Mouse (Mus musculus) heart, embryonic 10.5 days (tissue): ENCODE results near the gene Slfn14. TPM values are rescaled to one million over a fixed set of nuclear protein-coding genes. Genes with fewer than 3 reads are reported as not detected.
"Not testable (repeated sequence)": the region's sequence is repeated elsewhere in the genome, so short reads cannot be mapped to it uniquely, and the experiment has no call there.

Source experiments
- DNase-seq: peaks from one replicate; pipeline ENCODE4 v3.0.0-alpha.2; 2017; ENCODE audit warnings: low spot score
- H3K27ac ChIP-seq: fragments of 300-500 bp; sonication (generic); 2 replicates; pipeline ENCODE4 v1.5.1; 2016; ENCODE audit warnings: mild to moderate bottlenecking
- H3K27me3 ChIP-seq: fragments of 300-500 bp; sonication (generic); 2 replicates; pipeline ENCODE4 v1.6.1; 2016; ENCODE audit warnings: mild to moderate bottlenecking; ENCODE audit not compliant: poor library complexity, insufficient read depth, severe bottlenecking
- H3K36me3 ChIP-seq: fragments of 300-500 bp; sonication (generic); 2 replicates; pipeline ENCODE4 v1.6.1; 2016; ENCODE audit warnings: mild to moderate bottlenecking, moderate library complexity
- H3K4me1 ChIP-seq: fragments of 300-500 bp; sonication (generic); 2 replicates; pipeline ENCODE4 v1.6.1; 2016; ENCODE audit warnings: mild to moderate bottlenecking
- H3K4me3 ChIP-seq: fragments of 300-500 bp; sonication (generic); 2 replicates; pipeline ENCODE4 v1.5.1; 2016; ENCODE audit warnings: mild to moderate bottlenecking, moderate library complexity
- H3K9me3 ChIP-seq: fragments of 300-500 bp; sonication (generic); 2 replicates; pipeline ENCODE4 v1.6.1; 2016; ENCODE audit warnings: mild to moderate bottlenecking, moderate library complexity
- WGBS: fragments of 180-500 bp; shearing (Covaris S2); methylation state at CpG from one replicate; pipeline ENCODE4 v1.1.7; 2016; 5-methylcytosine and 5-hydroxymethylcytosine counted together
- polyA plus RNA-seq: library from polyadenylated mRNA; unstranded; fragments of >200 nt; fragmentation: Nextera tagmentation; extraction: Ambion mirVana; gene quantifications from 2 replicates; pipeline ENCODE4 v1.2.1, GENCODE M21; 2016

Gene Slfn14
- polyA plus RNA-seq = 0.58 and 0.79 TPM in 2 replicates

- H3K27ac ChIP-seq = no peak within 1 kb of the TSS
- H3K4me1 ChIP-seq = peaks cover 3% of the 10 kb centered on the region; the same call in 1 of the 2 replicates
- H3K4me3 ChIP-seq = no peak within 1 kb of the TSS; the same call in 1 of the 2 replicates
- no peaks in the 10 kb centered on the region for H3K9me3 ChIP-seq
- DNase-seq = peak; percentile 83
- no peaks in the 10 kb centered on the region for H3K36me3 ChIP-seq
- 0 out of 2 replicates have a peak, but pooled peaks cover 6% of the 10 kb centered on the region for H3K27me3 ChIP-seq
- WGBS = 56% methylated on average over 1 of the region's 1 CpGs
Measured at GRCm38 (mm10) chr11:83286566-83286965, at the start of gene Slfn14. Gene Slfn14 (minus strand): TSS chr11:83286726.

GRCm38 (mm10) chr11:83335826-83336225 lies 49.3 kb upstream of the Slfn14 start:
- DNase-seq = no peak
- Histone ChIP-seq H3K4me3 (no peak overlapping the region), H3K36me3 (peaks cover 74% of the 10 kb centered on the region), H3K9me3 (no peaks in the 10 kb centered on the region), H3K27ac (no peak overlapping the region), H3K4me1 (no peaks in the 10 kb centered on the region), H3K27me3 (no peaks in the 10 kb centered on the region)
- 90% methylated on average over 7 of the region's 7 CpGs for WGBS

- Histone ChIP-seq H3K27me3 (no peaks in the 10 kb centered on the region), H3K4me3 (no peak overlapping the region), H3K36me3 (peaks cover 70% of the 10 kb centered on the region), H3K9me3 (no peaks in the 10 kb centered on the region), H3K27ac (no peak overlapping the region), H3K4me1 (no peaks in the 10 kb centered on the region)
- 68% methylated on average over 3 of the region's 3 CpGs for WGBS
- no peak for DNase-seq
Measured at GRCm38 (mm10) chr11:83327427-83327826, 40.9 kb upstream of the Slfn14 start.

- not testable (repeated sequence) for H3K27me3 ChIP-seq, H3K4me1 ChIP-seq, DNase-seq, H3K27ac ChIP-seq, H3K4me3 ChIP-seq, H3K9me3 ChIP-seq
- peaks cover 76% of the 10 kb centered on the region for H3K36me3 ChIP-seq
- 78% methylated on average over 3 of the region's 3 CpGs for WGBS
Measured at GRCm38 (mm10) chr11:83326692-83327091, 40.2 kb upstream of the Slfn14 start.

- Histone ChIP-seq H3K27ac (no peak overlapping the region), H3K9me3 (no peaks in the 10 kb centered on the region), H3K27me3 (no peaks in the 10 kb centered on the region), H3K4me3 (no peak overlapping the region), H3K4me1 (no peaks in the 10 kb centered on the region), H3K36me3 (peaks cover 76% of the 10 kb centered on the region)
- no peak for DNase-seq
- 82% methylated on average over 4 of the region's 4 CpGs for WGBS
Measured at GRCm38 (mm10) chr11:83319048-83319447, 32.5 kb upstream of the Slfn14 start.

DNA sequence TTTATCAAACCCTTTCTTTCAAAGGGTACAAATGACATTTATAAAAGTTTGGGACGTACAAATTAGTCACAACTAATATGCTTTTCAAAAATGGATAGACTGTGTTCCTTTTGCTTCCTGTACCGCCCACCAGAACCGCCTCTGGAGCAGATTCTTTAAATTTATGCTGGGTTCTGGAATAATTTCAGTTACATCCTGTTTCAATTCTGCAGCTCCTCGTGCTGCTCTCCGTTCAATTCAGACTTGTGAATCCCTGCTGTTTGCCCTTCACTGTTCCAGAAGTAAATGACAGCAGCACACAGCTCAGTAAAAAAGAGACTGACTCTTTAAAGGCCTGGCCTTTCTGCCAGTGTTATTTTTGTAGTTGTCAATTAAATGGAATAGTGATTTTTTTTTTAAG lies 25.9 kb upstream of the Slfn14 start:
- Histone ChIP-seq H3K27me3 (no peaks in the 10 kb centered on the region), H3K27ac (no peak overlapping the region), H3K36me3 (peaks cover 52% of the 10 kb centered on the region), H3K4me3 (no peak overlapping the region), H3K4me1 (no peaks in the 10 kb centered on the region), H3K9me3 (no peaks in the 10 kb centered on the region)
- 92% methylated on average over 5 of the region's 5 CpGs for WGBS
- no peak for DNase-seq

DNA sequence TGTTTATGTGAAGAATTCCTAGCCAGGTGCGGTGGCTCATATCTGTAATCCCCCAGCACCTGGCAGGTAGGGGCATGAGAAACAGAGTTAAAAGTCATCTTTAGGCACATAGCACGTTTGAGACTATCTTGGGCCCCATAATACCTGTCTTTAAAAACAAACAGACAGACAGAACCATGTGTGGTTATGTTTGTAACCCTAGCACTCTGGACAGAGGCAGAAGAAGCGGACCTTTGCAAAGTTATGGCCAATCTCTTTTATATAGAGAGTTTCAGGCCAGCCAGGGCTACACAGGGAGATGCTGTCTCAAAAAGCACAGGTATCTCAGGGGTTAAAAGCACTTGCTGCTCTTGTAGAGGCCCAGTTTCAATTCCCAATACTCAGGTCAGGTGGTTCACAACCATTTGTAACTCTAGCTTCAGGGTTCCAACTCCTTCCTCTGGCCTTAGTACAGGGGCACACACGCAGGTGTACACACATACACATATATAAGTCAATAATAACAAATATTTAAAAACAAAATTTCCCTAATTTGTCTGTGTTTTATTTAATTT lies 20.3 kb upstream of the Slfn14 start:
- no peaks in the 10 kb centered on the region for H3K27me3 ChIP-seq
- H3K4me1 ChIP-seq = peaks cover 19% of the 10 kb centered on the region
- no peaks in the 10 kb centered on the region for H3K9me3 ChIP-seq
- DNase-seq = no peak
- no peak overlapping the region for H3K4me3 ChIP-seq
- no peak overlapping the region for H3K27ac ChIP-seq
- WGBS = 79% methylated on average over 4 of the region's 4 CpGs
- peaks cover 19% of the 10 kb centered on the region for H3K36me3 ChIP-seq

DNA sequence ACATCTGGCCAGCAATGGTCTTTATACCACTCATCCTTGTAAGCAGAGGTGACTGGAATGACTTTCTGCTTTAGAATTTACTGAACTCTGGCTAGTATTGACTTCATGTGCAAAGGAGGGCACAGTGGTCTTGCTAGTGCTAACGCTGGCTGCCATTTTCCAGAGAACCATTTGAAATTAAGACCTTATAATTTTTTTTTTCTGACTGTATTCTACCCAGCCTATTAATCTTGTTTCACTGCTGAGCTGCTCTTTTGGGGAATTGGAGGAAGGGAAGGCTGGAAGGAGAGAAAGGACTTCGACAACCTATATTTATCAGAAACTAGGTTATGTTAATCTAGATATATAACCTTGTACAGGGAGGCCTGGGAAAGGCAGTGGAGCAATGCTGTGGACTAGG lies 18.0 kb upstream of the Slfn14 start:
- Histone ChIP-seq H3K27me3 (no peaks in the 10 kb centered on the region), H3K9me3 (no peaks in the 10 kb centered on the region), H3K36me3 (peaks cover 18% of the 10 kb centered on the region), H3K4me3 (no peak overlapping the region), H3K4me1 (peaks cover 19% of the 10 kb centered on the region), H3K27ac (no peak overlapping the region)
- DNase-seq = no peak
- 93% methylated on average over 2 of the region's 2 CpGs for WGBS

GRCm38 (mm10) chr11:83303751-83304150 lies 17.2 kb upstream of the Slfn14 start:
- H3K27ac ChIP-seq = no peak overlapping the region
- no peaks in the 10 kb centered on the region for H3K9me3 ChIP-seq
- peaks cover 13% of the 10 kb centered on the region for H3K36me3 ChIP-seq
- H3K4me3 ChIP-seq = peak overlapping the region; percentile 98
- no peak for DNase-seq
- H3K27me3 ChIP-seq = no peaks in the 10 kb centered on the region
- peaks cover 19% of the 10 kb centered on the region for H3K4me1 ChIP-seq
- WGBS = 50% methylated on average over 5 of the region's 5 CpGs

DNA sequence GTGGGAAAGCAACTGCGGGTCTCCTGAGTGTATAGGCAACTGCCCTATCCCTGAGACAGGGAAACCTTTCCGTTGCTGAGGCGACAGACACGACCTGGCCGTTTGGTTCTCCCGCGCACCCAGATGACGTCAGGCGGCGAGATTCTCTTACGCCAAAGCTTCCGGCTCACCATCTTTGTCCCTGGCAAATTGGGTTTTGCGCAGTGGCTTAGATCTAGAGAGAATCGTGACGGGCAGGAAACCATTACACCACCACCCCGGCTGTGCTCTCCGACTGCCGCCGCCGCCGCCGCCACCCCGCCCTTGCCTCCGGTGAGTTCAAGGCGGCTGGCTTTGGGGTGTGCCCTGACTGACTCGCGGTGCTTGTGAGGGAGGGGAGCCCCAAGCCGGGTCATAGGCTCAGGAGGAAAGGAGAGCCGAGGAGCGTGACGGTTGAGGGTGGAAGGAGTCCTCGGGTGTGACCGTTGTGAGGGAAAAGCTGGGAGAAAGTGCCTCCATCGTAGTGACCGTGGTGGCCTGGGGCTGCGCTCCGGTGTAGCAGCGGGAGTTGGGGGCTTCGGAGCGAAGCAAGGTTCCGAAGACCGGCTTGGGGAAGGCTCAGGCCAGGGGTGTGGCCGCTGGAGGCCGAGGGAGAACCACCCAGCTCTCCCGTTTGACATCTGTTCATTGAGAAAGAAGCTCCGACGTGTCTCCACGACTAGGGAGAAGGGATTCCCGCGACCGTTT lies 16.2 kb upstream of the Slfn14 start, which contains the start of gene Pex12:
TSS of gene Pex12 (minus strand) at position 61 of the 726 bp plus-strand sequence.
- peak; percentile 98 for DNase-seq
- H3K36me3 ChIP-seq = 0 out of 2 replicates have a peak, but pooled peaks cover 5% of the 10 kb centered on the region
- peaks cover 23% of the 10 kb centered on the region for H3K4me1 ChIP-seq
- peak within 1 kb of the TSS; percentile 98 for H3K27ac ChIP-seq
- H3K9me3 ChIP-seq = no peaks in the 10 kb centered on the region
- WGBS = under 1% methylated on average over 51 of the region's 51 CpGs
- no peaks in the 10 kb centered on the region for H3K27me3 ChIP-seq
- H3K4me3 ChIP-seq = peak within 1 kb of the TSS; percentile 98

- WGBS = 5% methylated on average over 10 of the region's 10 CpGs
- no peak for DNase-seq
Measured at GRCm38 (mm10) chr11:83302124-83302523, 15.6 kb upstream of the Slfn14 start.

GRCm38 (mm10) chr11:83301431-83301831 lies 14.9 kb upstream of the Slfn14 start:
- no peak for DNase-seq
- H3K27me3 ChIP-seq = no peaks in the 10 kb centered on the region
- peaks cover 29% of the 10 kb centered on the region for H3K4me1 ChIP-seq
- no peaks in the 10 kb centered on the region for H3K9me3 ChIP-seq
- WGBS = 62% methylated on average over 2 of the region's 2 CpGs
- peaks cover 15% of the 10 kb centered on the region for H3K36me3 ChIP-seq
- no peak overlapping the region for H3K27ac ChIP-seq
- H3K4me3 ChIP-seq = 0 out of 2 replicates have a peak overlapping the region, but pooled peaks have one; percentile 98

More at GRCm38 (mm10) chr11:83302124-83302523, 15.6 kb upstream of the Slfn14 start:
- H3K27ac ChIP-seq = peak overlapping the region; percentile 98
- H3K9me3 ChIP-seq = no peaks in the 10 kb centered on the region
- H3K36me3 ChIP-seq = peaks cover 9% of the 10 kb centered on the region
- peaks cover 29% of the 10 kb centered on the region for H3K4me1 ChIP-seq
- peak overlapping the region; percentile 98 for H3K4me3 ChIP-seq
- H3K27me3 ChIP-seq = no peaks in the 10 kb centered on the region

- 93% methylated on average over 9 of the region's 9 CpGs for WGBS
- Histone ChIP-seq H3K27ac (no peak overlapping the region), H3K4me1 (peaks cover 27% of the 10 kb centered on the region), H3K4me3 (no peak overlapping the region), H3K9me3 (no peaks in the 10 kb centered on the region), H3K27me3 (no peaks in the 10 kb centered on the region), H3K36me3 (peaks cover 31% of the 10 kb centered on the region)
- DNase-seq = no peak
Measured at GRCm38 (mm10) chr11:83299724-83300123, 13.2 kb upstream of the Slfn14 start.
